Mouse (Mus musculus): ENCODE measurements at regions not wholly inside any gene's neighbourhood (a gene's known extent, or its start where the extent isn't known, plus 50 kb on each side); places are given as distances from the start of the nearest gene placed in this dataset.
A peak's percentile ranks its signal among the peaks of the same experiment; 100 is the strongest.

DNA sequence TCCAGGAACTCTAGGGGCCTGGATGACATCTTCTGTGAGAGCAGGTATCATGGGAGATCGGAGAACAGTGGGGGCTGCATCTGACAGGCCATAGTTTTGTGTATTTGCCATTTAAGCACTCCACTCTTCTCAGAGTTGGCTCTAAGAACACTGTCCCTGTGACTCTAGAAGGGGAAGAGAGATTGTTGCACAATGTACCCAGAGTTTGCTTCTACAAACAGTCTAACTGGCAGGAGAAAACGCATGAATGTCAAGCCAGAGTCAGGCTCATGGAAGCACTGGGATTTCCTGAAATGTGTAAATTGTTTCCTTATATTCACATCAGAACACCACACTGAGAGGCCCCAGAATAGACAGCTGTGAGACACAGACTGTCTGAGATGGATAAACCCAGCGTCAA lies 87.2 kb downstream of the Kbtbd8 start:
- Histone ChIP-seq H3K27ac (ENCODE audit: insufficient read depth, low read depth, low read length) (no peak overlapping the region), H3K27me3 (ENCODE audit: control insufficient read depth, insufficient read depth, low read length) (no peaks in the 10 kb centered on the region), H3K4me3 (ENCODE audit: low read depth, low read length) (no peak overlapping the region), H3K4me1 (ENCODE audit: control insufficient read depth, insufficient read depth, insufficient read length, low read length) (no peaks in the 10 kb centered on the region), H3K36me3 (ENCODE audit: control insufficient read depth, insufficient read depth, low read length) (no peaks in the 10 kb centered on the region)
- TF ChIP-seq CTCF (IDR thresholded peaks at IDR 0.05; ENCODE audit: extremely low read depth, insufficient read length, insufficient replicate concordance, low read depth, low read length): no peak
- TF ChIP-seq POLR2A (IDR thresholded peaks at IDR 0.05; ENCODE audit: low read depth, low read length): no peak
- WGBS: 47% methylated on average over 3 of the region's 3 CpGs

DNA sequence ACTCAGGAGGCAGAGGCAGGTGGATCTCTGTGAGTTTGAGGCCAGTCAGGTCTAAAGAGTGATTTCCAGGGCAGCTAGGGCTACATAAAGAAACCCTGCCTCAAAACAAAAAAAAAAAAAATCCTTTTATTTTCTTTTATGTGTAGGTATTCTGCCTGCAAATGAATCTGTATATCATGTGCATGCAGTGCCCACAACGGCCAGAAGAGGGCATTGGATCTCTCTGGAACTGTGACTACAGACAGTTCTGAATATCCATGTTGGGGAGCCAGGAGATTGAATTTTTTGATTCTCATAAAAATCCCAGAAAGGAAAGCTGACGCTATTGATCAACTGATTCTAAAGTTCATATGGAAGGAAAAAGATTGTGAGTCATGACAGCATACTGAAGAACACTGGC lies 90.0 kb downstream of the Kbtbd8 start:
- no peak for TF ChIP-seq CTCF (IDR thresholded peaks at IDR 0.05; ENCODE audit: extremely low read depth, insufficient read length, insufficient replicate concordance, low read depth, low read length)
- no peak for TF ChIP-seq POLR2A (IDR thresholded peaks at IDR 0.05; ENCODE audit: low read depth, low read length)

DNA sequence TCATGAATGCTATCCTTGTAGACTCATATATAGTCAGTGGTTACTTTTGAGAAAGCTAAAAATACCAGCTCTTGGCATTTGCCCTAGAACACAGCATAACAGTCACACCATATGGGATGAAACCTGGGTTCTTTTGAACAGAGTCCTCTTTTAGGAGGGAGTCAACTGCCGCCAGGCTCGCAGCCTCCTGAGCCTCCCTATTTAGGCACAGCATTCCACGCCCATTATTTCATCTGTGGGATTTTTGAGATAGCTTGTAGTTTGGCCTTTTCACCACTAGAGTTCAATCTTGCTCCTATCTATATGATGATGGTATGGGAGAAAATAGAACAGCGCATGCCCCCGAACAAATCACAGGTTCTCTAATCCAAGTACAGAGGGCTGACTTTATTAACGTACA lies 100.4 kb downstream of the Kbtbd8 start:
- Histone ChIP-seq H3K27me3 (ENCODE audit: control insufficient read depth, insufficient read depth, low read length) (no peaks in the 10 kb centered on the region), H3K4me1 (ENCODE audit: control insufficient read depth, insufficient read depth, insufficient read length, low read length) (no peaks in the 10 kb centered on the region), H3K36me3 (ENCODE audit: control insufficient read depth, insufficient read depth, low read length) (no peaks in the 10 kb centered on the region), H3K4me3 (ENCODE audit: low read depth, low read length) (no peak overlapping the region), H3K27ac (ENCODE audit: insufficient read depth, low read depth, low read length) (no peak overlapping the region)
- 31% methylated on average over 6 of the region's 6 CpGs for WGBS
- TF ChIP-seq POLR2A (IDR thresholded peaks at IDR 0.05; ENCODE audit: low read depth, low read length) (no peak), CTCF (IDR thresholded peaks at IDR 0.05; ENCODE audit: extremely low read depth, insufficient read length, insufficient replicate concordance, low read depth, low read length) (peak; percentile 6; the same call in 1 of the 2 replicates)

More for the DNA sequence above, 90.0 kb downstream of the Kbtbd8 start:
- WGBS: 35% methylated on average over 2 of the region's 2 CpGs
- no peaks in the 10 kb centered on the region for H3K36me3 ChIP-seq (ENCODE audit: control insufficient read depth, insufficient read depth, low read length)
- no peak overlapping the region for H3K27ac ChIP-seq (ENCODE audit: insufficient read depth, low read depth, low read length)
- H3K4me3 ChIP-seq (ENCODE audit: low read depth, low read length): no peak overlapping the region
- H3K4me1 ChIP-seq (ENCODE audit: control insufficient read depth, insufficient read depth, insufficient read length, low read length): no peaks in the 10 kb centered on the region
- no peaks in the 10 kb centered on the region for H3K27me3 ChIP-seq (ENCODE audit: control insufficient read depth, insufficient read depth, low read length)

DNA sequence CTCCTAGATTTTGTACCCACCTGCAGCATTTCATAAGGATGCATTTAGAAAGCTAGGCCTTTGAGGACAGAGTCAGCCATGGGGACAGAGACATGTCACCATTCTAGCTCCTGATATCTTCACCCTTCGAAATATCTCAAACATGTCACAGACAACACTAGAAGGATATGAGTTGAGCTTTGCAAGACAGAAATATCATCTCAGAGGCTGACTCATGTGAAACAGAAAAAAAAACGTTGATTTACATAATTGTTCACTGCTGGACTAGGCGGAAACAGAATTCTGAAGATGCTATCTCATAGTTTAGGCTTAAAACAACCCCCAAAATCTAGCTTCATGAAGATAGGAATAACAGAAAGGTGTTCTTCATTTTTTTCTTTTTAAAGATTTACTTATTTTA lies 101.8 kb downstream of the Kbtbd8 start:
- H3K4me1 ChIP-seq (ENCODE audit: control insufficient read depth, insufficient read depth, insufficient read length, low read length): no peaks in the 10 kb centered on the region
- WGBS: 61% methylated on average over 3 of the region's 3 CpGs
- no peak overlapping the region for H3K27ac ChIP-seq (ENCODE audit: insufficient read depth, low read depth, low read length)
- H3K4me3 ChIP-seq (ENCODE audit: low read depth, low read length): no peak overlapping the region
- TF ChIP-seq CTCF (IDR thresholded peaks at IDR 0.05; ENCODE audit: extremely low read depth, insufficient read length, insufficient replicate concordance, low read depth, low read length): no peak
- TF ChIP-seq POLR2A (IDR thresholded peaks at IDR 0.05; ENCODE audit: low read depth, low read length): no peak
- H3K36me3 ChIP-seq (ENCODE audit: control insufficient read depth, insufficient read depth, low read length): no peaks in the 10 kb centered on the region
- no peaks in the 10 kb centered on the region for H3K27me3 ChIP-seq (ENCODE audit: control insufficient read depth, insufficient read depth, low read length)

DNA sequence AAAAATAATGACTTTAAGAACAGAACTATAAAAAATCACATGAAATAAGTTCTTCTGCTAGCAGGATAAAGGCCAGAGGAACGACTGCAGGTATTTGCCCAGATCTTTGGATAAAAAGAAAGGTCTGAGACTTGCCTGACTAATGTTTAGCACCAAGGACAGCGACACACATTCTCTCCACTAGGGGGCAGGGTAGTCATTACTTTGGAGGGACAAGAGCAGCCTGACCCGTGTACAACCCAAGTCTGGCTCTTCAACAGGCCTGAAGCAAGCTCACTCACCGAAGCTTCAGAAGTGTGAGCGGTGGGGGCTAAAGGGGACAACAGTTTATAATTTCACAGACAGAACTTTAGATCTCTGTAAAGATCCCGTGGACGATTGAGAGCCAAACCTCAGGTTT lies 98.4 kb upstream of the Gm10234 start:
- no peaks in the 10 kb centered on the region for H3K27me3 ChIP-seq (ENCODE audit: control insufficient read depth, insufficient read depth, low read length)
- H3K4me1 ChIP-seq (ENCODE audit: control insufficient read depth, insufficient read depth, insufficient read length, low read length): no peaks in the 10 kb centered on the region
- no peak overlapping the region for H3K27ac ChIP-seq (ENCODE audit: insufficient read depth, low read depth, low read length)
- no peak overlapping the region for H3K4me3 ChIP-seq (ENCODE audit: low read depth, low read length)
- no peaks in the 10 kb centered on the region for H3K36me3 ChIP-seq (ENCODE audit: control insufficient read depth, insufficient read depth, low read length)
- TF ChIP-seq CTCF (IDR thresholded peaks at IDR 0.05; ENCODE audit: extremely low read depth, insufficient read length, insufficient replicate concordance, low read depth, low read length) (peak; percentile 74; the same call in 1 of the 2 replicates), POLR2A (IDR thresholded peaks at IDR 0.05; ENCODE audit: low read depth, low read length) (no peak)
- WGBS: 24% methylated on average over 7 of the region's 7 CpGs

DNA sequence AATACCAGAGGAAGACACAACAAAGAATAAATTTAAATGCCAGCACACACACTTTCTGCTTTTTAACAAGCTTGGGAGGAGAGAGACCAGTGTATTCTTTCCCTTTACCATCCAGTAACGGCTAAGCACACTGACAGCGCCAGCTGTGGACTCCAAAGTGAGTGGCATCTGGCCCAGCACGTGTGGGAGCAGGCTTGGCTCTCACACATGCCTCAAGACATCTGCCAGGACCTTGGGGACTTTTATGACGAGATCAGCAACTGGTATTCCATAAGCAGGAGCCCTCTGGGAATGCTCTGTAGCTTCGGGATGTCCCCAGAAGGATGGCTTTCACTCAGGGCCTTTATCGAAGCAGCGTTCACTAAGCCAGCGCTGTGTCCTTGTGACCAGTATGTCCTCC lies 92.0 kb upstream of the Gm10234 start:
- Histone ChIP-seq H3K4me1 (ENCODE audit: control insufficient read depth, insufficient read depth, insufficient read length, low read length) (no peaks in the 10 kb centered on the region), H3K27me3 (ENCODE audit: control insufficient read depth, insufficient read depth, low read length) (no peaks in the 10 kb centered on the region), H3K4me3 (ENCODE audit: low read depth, low read length) (no peak overlapping the region), H3K27ac (ENCODE audit: insufficient read depth, low read depth, low read length) (no peak overlapping the region), H3K36me3 (ENCODE audit: control insufficient read depth, insufficient read depth, low read length) (no peaks in the 10 kb centered on the region)
- TF ChIP-seq POLR2A (IDR thresholded peaks at IDR 0.05; ENCODE audit: low read depth, low read length) (no peak), CTCF (IDR thresholded peaks at IDR 0.05; ENCODE audit: extremely low read depth, insufficient read length, insufficient replicate concordance, low read depth, low read length) (no peak)
- WGBS: 77% methylated on average over 8 of the region's 8 CpGs

DNA sequence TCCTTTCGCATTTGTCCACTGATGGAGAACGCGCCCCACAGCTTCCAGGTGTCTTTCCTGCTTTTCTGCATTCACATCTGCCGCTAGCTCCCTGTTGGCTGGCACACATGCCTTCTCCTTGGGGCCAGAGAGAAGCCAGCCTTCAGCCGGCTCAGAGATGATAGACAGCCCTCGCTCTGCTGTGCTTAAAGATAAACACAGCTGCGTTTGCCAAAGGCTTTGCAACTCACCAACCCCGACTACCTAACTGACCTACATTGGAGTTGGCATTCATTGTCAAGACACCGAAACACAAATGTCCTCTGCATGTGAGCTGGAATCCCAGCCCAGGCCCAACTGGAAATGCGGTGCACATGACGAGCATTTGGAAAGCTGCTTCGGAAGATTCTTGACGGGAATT lies 87.2 kb upstream of the Gm10234 start:
- TF ChIP-seq POLR2A (IDR thresholded peaks at IDR 0.05; ENCODE audit: low read depth, low read length): no peak
- TF ChIP-seq CTCF (IDR thresholded peaks at IDR 0.05; ENCODE audit: extremely low read depth, insufficient read length, insufficient replicate concordance, low read depth, low read length): no peak
- H3K4me1 ChIP-seq (ENCODE audit: control insufficient read depth, insufficient read depth, insufficient read length, low read length): no peaks in the 10 kb centered on the region
- H3K27ac ChIP-seq (ENCODE audit: insufficient read depth, low read depth, low read length): no peak overlapping the region
- WGBS: 43% methylated on average over 13 of the region's 13 CpGs
- H3K4me3 ChIP-seq (ENCODE audit: low read depth, low read length): no peak overlapping the region
- no peaks in the 10 kb centered on the region for H3K36me3 ChIP-seq (ENCODE audit: control insufficient read depth, insufficient read depth, low read length)
- no peaks in the 10 kb centered on the region for H3K27me3 ChIP-seq (ENCODE audit: control insufficient read depth, insufficient read depth, low read length)

DNA sequence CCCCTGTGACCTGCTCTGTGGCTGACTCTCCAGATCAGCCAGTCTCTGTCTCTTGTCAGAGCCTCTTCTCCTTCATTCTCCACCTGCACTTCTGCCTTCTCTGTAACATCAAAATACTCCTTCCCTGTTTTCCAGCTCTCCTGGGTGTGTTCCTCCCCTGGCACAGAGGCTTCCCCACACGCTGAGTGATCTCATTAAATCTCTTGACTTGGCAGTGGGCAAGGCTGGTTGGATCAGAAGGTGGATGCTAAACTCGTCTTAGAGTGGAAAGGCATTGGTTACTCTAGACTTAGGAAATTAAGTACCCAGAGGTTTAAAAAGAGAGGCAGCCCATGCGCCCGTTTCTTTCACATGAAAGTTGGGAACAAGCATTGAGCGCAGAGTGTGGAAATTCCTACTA lies 78.3 kb upstream of the Gm10234 start:
- Histone ChIP-seq H3K27me3 (ENCODE audit: control insufficient read depth, insufficient read depth, low read length) (no peaks in the 10 kb centered on the region), H3K27ac (ENCODE audit: insufficient read depth, low read depth, low read length) (no peak overlapping the region), H3K4me1 (ENCODE audit: control insufficient read depth, insufficient read depth, insufficient read length, low read length) (no peaks in the 10 kb centered on the region), H3K36me3 (ENCODE audit: control insufficient read depth, insufficient read depth, low read length) (no peaks in the 10 kb centered on the region), H3K4me3 (ENCODE audit: low read depth, low read length) (no peak overlapping the region)
- 77% methylated on average over 5 of the region's 5 CpGs for WGBS
- no peak for TF ChIP-seq POLR2A (IDR thresholded peaks at IDR 0.05; ENCODE audit: low read depth, low read length)
- no peak for TF ChIP-seq CTCF (IDR thresholded peaks at IDR 0.05; ENCODE audit: extremely low read depth, insufficient read length, insufficient replicate concordance, low read depth, low read length)

Data from small intestine, adult 2 months (tissue).